Mouse (Mus musculus) neural tube, embryonic 15.5 days (tissue): ENCODE results near the gene Nucks1. TPM values are rescaled to one million over a fixed set of nuclear protein-coding genes. Genes with fewer than 3 reads are reported as not detected.
"Not testable (repeated sequence)": the region's sequence is repeated elsewhere in the genome, so short reads cannot be mapped to it uniquely, and the experiment has no call there.

ENCODE experiments used
- ATAC-seq: fragments of 200-750 bp; cut with Nextera tagmentation; 2 replicates; pipeline ENCODE4 v1.8.0; 2017; ENCODE audit warnings: mild to moderate bottlenecking, moderate TSS enrichment, moderate library complexity; ENCODE audit not compliant: low FRiP score
- H3K27ac ChIP-seq: fragments of 300-500 bp; sonication (generic); replicated peaks from 2 replicates; pipeline ENCODE4 v1.5.1; 2015; ENCODE audit warnings: mild to moderate bottlenecking, inconsistent platforms
- H3K27me3 ChIP-seq: fragments of 300-500 bp; sonication (generic); replicated peaks from 2 replicates; pipeline ENCODE4 v1.6.1; 2015; ENCODE audit warnings: inconsistent platforms
- H3K36me3 ChIP-seq: fragments of 300-500 bp; sonication (generic); 2 replicates; pipeline ENCODE4 v1.6.1; 2015; ENCODE audit warnings: inconsistent platforms
- H3K4me1 ChIP-seq: fragments of 300-500 bp; sonication (generic); 2 replicates; pipeline ENCODE4 v1.6.1; 2015; ENCODE audit warnings: inconsistent platforms
- H3K4me2 ChIP-seq: fragments of 300-500 bp; sonication (generic); 2 replicates; pipeline ENCODE4 v1.6.1; 2015; ENCODE audit warnings: inconsistent platforms, mild to moderate bottlenecking, moderate library complexity
- H3K4me3 ChIP-seq: fragments of 300-500 bp; sonication (generic); replicated peaks from 2 replicates; pipeline ENCODE4 v1.5.1; 2015; ENCODE audit warnings: mild to moderate bottlenecking, inconsistent platforms
- H3K9ac ChIP-seq: fragments of 300-500 bp; sonication (generic); replicated peaks from 2 replicates; pipeline ENCODE4 v1.6.1; 2015; ENCODE audit warnings: mild to moderate bottlenecking, inconsistent platforms
- H3K9me3 ChIP-seq: fragments of 300-500 bp; sonication (generic); replicated peaks from 2 replicates; pipeline ENCODE4 v1.6.1; 2016; ENCODE audit warnings: inconsistent platforms
- WGBS: fragments of 180-500 bp; shearing (Covaris S2); methylation state at CpG from one replicate; pipeline ENCODE4 v1.1.7; 2015; ENCODE audit warnings: mixed read lengths; 5-methylcytosine and 5-hydroxymethylcytosine counted together
- polyA plus RNA-seq: library from polyadenylated mRNA; unstranded; fragments of >200 nt; fragmentation: Nextera tagmentation; extraction: Ambion mirVana; gene quantifications from 2 replicates; pipeline ENCODE4 v1.2.1, GENCODE M21; 2015

Nucks1 gene
- polyA plus RNA-seq, 1 experiment from 2014 or later = 44.3 TPM

DNA sequence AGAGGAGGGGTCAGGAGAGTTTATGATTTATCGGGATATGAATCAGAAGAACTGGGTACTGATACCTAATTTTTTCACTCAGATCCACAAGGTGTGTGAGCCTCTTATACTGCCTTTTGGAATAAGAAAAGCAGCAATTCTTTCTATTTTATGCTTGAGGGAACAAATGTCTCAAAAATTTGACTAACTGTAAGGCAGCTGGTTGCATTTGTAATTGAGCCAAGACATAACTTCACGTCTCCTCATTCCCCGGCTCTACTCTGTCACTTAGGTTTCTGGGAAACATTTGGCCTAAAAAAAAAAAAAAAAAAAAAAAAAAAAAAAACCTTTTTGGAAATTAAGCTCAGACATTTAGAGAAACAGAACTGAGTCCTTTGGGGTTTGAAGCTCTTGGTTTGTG is 23.7 kb upstream of the Nucks1 start:
- Histone ChIP-seq H3K4me2 (no peak overlapping the region), H3K27me3 (no peaks in the 10 kb centered on the region), H3K36me3 (no peaks in the 10 kb centered on the region), H3K4me1 (no peaks in the 10 kb centered on the region), H3K4me3 (no peak overlapping the region), H3K9ac (no peak overlapping the region), H3K27ac (no peak overlapping the region), H3K9me3 (no peaks in the 10 kb centered on the region)
- 81% methylated on average over 3 of the region's 3 CpGs for WGBS
- no peak for ATAC-seq

DNA sequence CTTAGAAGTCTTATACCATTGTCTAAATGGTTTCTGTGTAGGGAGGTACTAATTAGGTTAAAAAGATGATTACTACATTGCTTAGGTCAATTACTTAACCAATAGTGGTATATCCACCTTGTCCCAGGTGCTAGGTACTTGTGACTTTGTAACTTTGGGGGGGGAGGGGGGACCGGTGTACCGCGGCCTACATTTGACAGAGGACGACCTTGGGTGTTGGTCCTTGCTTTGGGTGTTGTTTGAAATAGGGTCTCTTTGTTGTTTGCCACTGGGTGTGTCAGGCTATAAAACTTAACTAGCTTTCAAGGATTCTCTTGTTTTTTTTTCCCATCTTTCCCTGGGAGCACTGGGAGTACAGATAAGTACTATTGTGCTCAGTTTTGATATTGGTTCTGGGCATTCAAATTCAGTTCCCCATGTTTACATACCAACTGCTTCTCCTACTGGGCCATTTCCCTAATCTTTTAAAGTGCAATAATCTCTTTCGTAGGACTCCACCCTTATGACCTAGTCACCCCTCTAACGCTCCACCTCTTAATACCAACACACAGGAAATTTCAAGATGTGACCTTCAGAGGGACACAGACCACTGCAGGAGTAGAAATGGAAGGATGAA is 20.2 kb upstream of the Nucks1 start:
- Histone ChIP-seq H3K4me3 (no peak overlapping the region), H3K36me3 (no peaks in the 10 kb centered on the region), H3K4me2 (no peak overlapping the region), H3K27me3 (no peaks in the 10 kb centered on the region), H3K9me3 (no peaks in the 10 kb centered on the region), H3K27ac (no peak overlapping the region), H3K4me1 (no peaks in the 10 kb centered on the region), H3K9ac (no peak overlapping the region)
- 57% methylated on average over 6 of the region's 6 CpGs for WGBS
- ATAC-seq = no peak

DNA sequence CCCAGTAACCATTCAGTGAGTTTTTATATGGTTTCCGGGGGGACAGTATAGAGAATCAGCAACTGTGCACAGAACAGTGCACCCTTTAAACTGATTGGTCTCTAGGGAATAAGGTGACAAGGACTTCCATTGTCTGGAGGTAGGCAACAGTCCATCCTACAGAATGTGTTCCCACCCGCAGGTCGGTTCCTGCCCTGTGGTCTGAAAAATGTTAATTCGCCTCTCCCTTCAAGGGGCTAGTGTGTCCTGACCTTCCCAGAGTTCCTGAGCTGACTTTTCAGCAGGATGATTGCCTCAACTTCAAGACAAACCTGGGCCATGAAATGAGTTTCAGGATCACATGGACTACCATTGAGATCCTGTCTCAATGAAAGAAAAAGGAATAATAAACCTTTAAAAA is 18.9 kb upstream of the Nucks1 start:
- Histone ChIP-seq H3K4me3 (no peak overlapping the region), H3K27ac (no peak overlapping the region), H3K9ac (no peak overlapping the region), H3K27me3 (no peaks in the 10 kb centered on the region), H3K9me3 (no peaks in the 10 kb centered on the region), H3K4me1 (no peaks in the 10 kb centered on the region), H3K36me3 (no peaks in the 10 kb centered on the region), H3K4me2 (no peak overlapping the region)
- 72% methylated on average over 4 of the region's 4 CpGs for WGBS
- ATAC-seq = no peak

GRCm38 (mm10) chr1:131902679-131903078 is 7.7 kb upstream of the Nucks1 start:
- H3K36me3 ChIP-seq = no peaks in the 10 kb centered on the region
- no peak overlapping the region for H3K4me2 ChIP-seq
- H3K4me3 ChIP-seq = no peak overlapping the region
- no peaks in the 10 kb centered on the region for H3K4me1 ChIP-seq
- no peak overlapping the region for H3K27ac ChIP-seq
- no peak overlapping the region for H3K9ac ChIP-seq
- whole genome bisulfite sequencing = 91% methylated on average over 4 of the region's 4 CpGs
- peaks cover 2% of the 10 kb centered on the region for H3K27me3 ChIP-seq
- no peaks in the 10 kb centered on the region for H3K9me3 ChIP-seq
- no peak for ATAC-seq

- no peaks in the 10 kb centered on the region for H3K36me3 ChIP-seq
- H3K4me2 ChIP-seq = no peak overlapping the region
- ATAC-seq = no peak
- H3K9ac ChIP-seq = no peak overlapping the region
- H3K4me1 ChIP-seq = no peaks in the 10 kb centered on the region
- H3K27me3 ChIP-seq = peaks cover 7% of the 10 kb centered on the region
- H3K27ac ChIP-seq = no peak overlapping the region
- WGBS = 90% methylated on average over 7 of the region's 7 CpGs
- H3K9me3 ChIP-seq = no peaks in the 10 kb centered on the region
- H3K4me3 ChIP-seq = no peak overlapping the region
Observed at GRCm38 (mm10) chr1:131903251-131903650, 7.1 kb upstream of the Nucks1 start.

DNA sequence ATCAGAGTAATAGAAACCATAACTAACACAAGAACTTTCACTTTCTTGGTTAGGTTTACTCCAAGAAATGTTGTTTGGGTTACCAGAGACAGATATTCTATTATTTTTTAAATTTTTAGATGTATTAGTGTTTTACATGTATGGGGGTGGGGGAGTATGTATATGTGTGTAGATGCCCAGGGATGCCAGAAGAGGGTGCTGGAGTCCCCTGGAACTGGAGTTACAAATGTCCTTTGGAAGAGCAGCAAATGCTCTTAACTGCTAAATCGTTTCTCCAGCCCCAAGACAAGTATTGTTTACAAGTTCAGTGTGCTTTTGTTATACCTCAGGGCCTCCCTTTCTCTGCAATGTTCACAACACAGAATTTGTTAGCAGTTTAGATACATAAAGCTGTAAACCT is 4.8 kb upstream of the Nucks1 start:
- 3% methylated on average over 1 of the region's 1 CpGs for WGBS
- ATAC-seq = no peak
- H3K9ac ChIP-seq = no peak overlapping the region

DNA sequence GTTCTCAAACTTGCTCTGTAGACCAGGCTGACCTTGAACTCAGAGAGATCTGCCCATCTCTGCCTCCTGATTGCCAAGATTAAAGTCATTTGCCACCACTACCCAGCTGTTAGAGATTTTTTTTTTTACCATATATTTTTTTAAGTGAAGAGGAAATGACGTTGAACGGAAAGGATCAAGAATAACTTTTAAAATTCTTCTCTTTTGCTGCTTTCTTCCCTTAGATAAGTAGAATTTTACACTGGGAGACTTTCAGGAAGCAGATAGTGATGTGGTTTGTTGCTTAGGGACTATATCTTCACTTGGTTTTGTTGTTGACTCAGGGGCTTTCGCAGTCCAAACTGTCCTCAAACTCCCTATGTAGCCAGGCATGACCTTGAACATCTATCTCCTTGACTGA is 1.9 kb upstream of the Nucks1 start:
- Histone ChIP-seq H3K36me3 (no peaks in the 10 kb centered on the region), H3K27me3 (peaks cover 12% of the 10 kb centered on the region), H3K4me3 (no peak overlapping the region), H3K27ac (no peak overlapping the region), H3K4me2 (no peak overlapping the region), H3K9ac (no peak overlapping the region), H3K9me3 (no peaks in the 10 kb centered on the region), H3K4me1 (peaks cover 19% of the 10 kb centered on the region)
- WGBS = 94% methylated on average over 3 of the region's 3 CpGs
- no peak for ATAC-seq

More for the DNA sequence above, 4.8 kb upstream of the Nucks1 start:
- H3K27ac ChIP-seq = no peak overlapping the region
- H3K9me3 ChIP-seq = no peaks in the 10 kb centered on the region
- peaks cover 3% of the 10 kb centered on the region; the same call in 1 of the 2 replicates for H3K4me1 ChIP-seq
- H3K4me2 ChIP-seq = no peak overlapping the region
- H3K36me3 ChIP-seq = no peaks in the 10 kb centered on the region
- H3K27me3 ChIP-seq = peaks cover 12% of the 10 kb centered on the region
- no peak overlapping the region for H3K4me3 ChIP-seq

GRCm38 (mm10) chr1:131909236-131909635 is 1.1 kb upstream of the Nucks1 start:
- not testable (repeated sequence) for H3K27ac ChIP-seq, ATAC-seq, H3K4me2 ChIP-seq, H3K9ac ChIP-seq, H3K36me3 ChIP-seq, H3K4me3 ChIP-seq, H3K9me3 ChIP-seq
- WGBS = 95% methylated on average over 2 of the region's 2 CpGs
- Histone ChIP-seq H3K27me3 (peaks cover 12% of the 10 kb centered on the region), H3K4me1 (peaks cover 20% of the 10 kb centered on the region)

DNA sequence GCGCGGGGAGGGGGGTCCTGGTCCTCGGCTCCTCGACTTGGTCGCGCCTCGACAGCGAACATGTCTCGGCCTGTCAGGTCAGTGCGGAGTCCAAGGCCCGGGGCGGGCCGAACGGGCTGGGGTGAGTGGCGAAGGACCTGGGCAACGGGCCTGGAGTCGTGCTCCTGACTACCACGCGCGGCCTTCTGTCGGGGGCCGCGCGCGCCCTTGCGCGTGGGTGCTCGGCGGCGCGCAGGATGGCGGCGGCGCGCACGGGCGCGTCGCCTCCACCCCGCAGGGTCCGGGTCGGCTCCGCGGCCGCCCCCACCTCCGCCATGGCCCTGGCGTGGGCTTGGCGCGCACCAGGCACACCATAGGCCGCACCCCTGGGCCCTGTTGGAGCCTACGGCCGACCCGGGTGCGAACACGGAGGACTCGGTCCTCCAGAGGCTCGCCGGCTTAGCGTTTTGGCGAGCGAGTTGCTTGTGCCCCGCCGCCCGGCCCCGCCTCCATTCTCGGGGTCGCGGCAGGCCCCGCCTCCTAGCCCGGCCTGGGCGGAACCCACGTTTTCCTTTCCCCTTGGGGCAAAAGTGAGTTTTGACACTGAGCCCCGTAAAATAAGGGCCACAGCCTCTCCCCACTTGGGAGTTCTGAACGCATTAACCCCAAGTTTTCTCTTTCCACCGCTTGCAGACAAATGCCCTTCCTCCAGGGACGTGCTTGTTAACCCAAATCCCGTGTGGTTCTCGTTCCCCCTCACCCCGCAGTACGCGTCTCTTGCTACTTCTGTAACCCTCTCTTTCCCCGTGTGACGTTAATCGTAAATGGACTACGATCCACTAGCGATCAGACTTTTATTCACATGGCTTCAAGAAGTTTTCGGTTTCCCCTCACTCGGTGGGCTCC is 582 bp downstream of the Nucks1 start:
- WGBS = under 1% methylated on average over 64 of the region's 88 CpGs
- peak overlapping the region; percentile 68 for H3K4me2 ChIP-seq
- ATAC-seq = peak; percentile 78
- H3K4me3 ChIP-seq = peak overlapping the region; percentile 97
- H3K9me3 ChIP-seq = no peaks in the 10 kb centered on the region
- peaks cover 12% of the 10 kb centered on the region for H3K27me3 ChIP-seq
- H3K9ac ChIP-seq = peak overlapping the region; percentile 98
- H3K36me3 ChIP-seq = no peaks in the 10 kb centered on the region
- H3K27ac ChIP-seq = peak overlapping the region; percentile 99
- H3K4me1 ChIP-seq = peaks cover 20% of the 10 kb centered on the region

- H3K9me3 ChIP-seq = no peaks in the 10 kb centered on the region
- ATAC-seq = no peak
- WGBS = 84% methylated on average over 6 of the region's 6 CpGs
Observed at GRCm38 (mm10) chr1:131917634-131918033, 7.3 kb downstream of the Nucks1 start.

DNA sequence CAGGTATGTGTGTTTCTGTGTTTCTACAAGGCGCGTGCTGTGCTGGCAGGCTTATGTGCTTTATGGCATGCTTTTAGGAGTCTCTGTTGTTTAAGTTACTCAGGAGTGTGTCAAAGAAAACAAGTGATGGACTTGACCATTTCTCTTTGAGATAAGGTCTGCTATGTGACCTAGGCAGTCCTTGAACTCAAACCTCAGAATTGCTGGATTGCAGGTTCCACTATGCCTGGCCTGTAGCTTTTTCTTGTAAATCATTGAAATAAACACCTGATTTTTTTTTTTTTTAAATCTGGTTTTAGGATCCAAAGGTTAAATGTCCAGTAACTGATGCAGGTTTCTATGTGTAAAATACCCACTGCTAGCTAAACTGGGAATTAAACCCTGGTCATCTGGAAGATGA is 8.7 kb downstream of the Nucks1 start:
- 98% methylated on average over 2 of the region's 2 CpGs for WGBS

More at GRCm38 (mm10) chr1:131917634-131918033, 7.3 kb downstream of the Nucks1 start:
- no peaks in the 10 kb centered on the region for H3K27me3 ChIP-seq
- no peak overlapping the region for H3K4me2 ChIP-seq
- peaks cover 9% of the 10 kb centered on the region; the same call in 1 of the 2 replicates for H3K4me1 ChIP-seq
- H3K27ac ChIP-seq = no peak overlapping the region
- peaks cover 16% of the 10 kb centered on the region for H3K36me3 ChIP-seq
- H3K4me3 ChIP-seq = no peak overlapping the region
- H3K9ac ChIP-seq = no peak overlapping the region

DNA sequence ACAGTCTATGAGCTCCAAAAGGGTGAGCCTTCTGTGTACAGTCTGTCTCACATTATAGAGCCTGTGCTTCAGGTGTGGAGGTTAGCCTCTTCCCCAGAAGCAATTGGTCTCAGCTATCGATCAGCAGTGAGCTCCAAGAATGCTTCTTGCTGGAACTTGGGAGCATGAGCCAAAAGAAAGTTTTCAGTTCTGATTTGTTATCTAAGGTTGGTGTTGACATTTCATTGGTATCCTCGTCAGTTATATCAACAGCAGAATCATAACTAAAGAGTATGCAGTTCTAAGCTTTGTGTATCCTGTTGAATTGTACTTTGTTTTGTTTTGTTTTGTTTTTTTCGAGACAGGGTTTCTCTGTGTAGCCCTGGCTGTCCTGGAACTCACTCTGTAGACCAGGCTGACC is 11.8 kb downstream of the Nucks1 start:
- H3K27ac ChIP-seq = no peak overlapping the region
- ATAC-seq = no peak

More for the DNA sequence above, 8.7 kb downstream of the Nucks1 start:
- no peak overlapping the region for H3K4me3 ChIP-seq
- H3K27me3 ChIP-seq = no peaks in the 10 kb centered on the region
- H3K9me3 ChIP-seq = no peaks in the 10 kb centered on the region
- no peak overlapping the region for H3K27ac ChIP-seq
- no peak overlapping the region for H3K4me2 ChIP-seq
- peaks cover 28% of the 10 kb centered on the region for H3K36me3 ChIP-seq
- H3K4me1 ChIP-seq = 0 out of 2 replicates have a peak, but pooled peaks cover 6% of the 10 kb centered on the region
- no peak overlapping the region for H3K9ac ChIP-seq
- ATAC-seq = no peak

More for the DNA sequence above, 11.8 kb downstream of the Nucks1 start:
- Histone ChIP-seq H3K9me3 (no peaks in the 10 kb centered on the region), H3K4me2 (no peak overlapping the region), H3K4me3 (no peak overlapping the region), H3K9ac (no peak overlapping the region), H3K36me3 (peaks cover 49% of the 10 kb centered on the region), H3K4me1 (0 out of 2 replicates have a peak, but pooled peaks cover 2% of the 10 kb centered on the region), H3K27me3 (no peaks in the 10 kb centered on the region)
- WGBS = 93% methylated on average over 3 of the region's 3 CpGs
